Mouse (Mus musculus) gastrocnemius, postnatal 4 days (tissue): Measurements from ENCODE around the gene Celsr1. TPM values are rescaled to one million over a fixed set of nuclear protein-coding genes. Genes with fewer than 3 reads are reported as not detected.

Source experiments
- total RNA-seq, 2 experiments: library from RNA; stranded (reverse); gene quantifications; 2 replicates each; pipeline ENCODE4 v1.2.3; 2021

The Celsr1 gene
- total RNA-seq, 2 experiments from 2014 or later, result 1.6 to 1.7 TPM

Other genes starting within 250 kb of the Celsr1 start
- gene Cdpf1, start 222.1 kb downstream of the Celsr1 start, total RNA-seq, result 10 to 100 TPM; 27.1 to 31.0 TPM
- gene Pkdrej, start 212.0 kb downstream of the Celsr1 start, total RNA-seq, result under 1 TPM; 0.34 to 0.39 TPM
- 1 to 10 TPM; 4.2 to 6.2 TPM for gene Ttc38, start 201.5 kb downstream of the Celsr1 start, total RNA-seq
- 1 to 10 TPM; 4.8 to 5.6 TPM for gene Gtse1, start 174.0 kb downstream of the Celsr1 start, total RNA-seq
- 10 to 100 TPM; 27.7 to 34.3 TPM for gene Trmu, start 154.5 kb downstream of the Celsr1 start, total RNA-seq
- gene Gramd4, start 23.9 kb upstream of the Celsr1 start, total RNA-seq, result 10 to 100 TPM; 11.0 to 12.3 TPM
- 10 to 100 TPM; 11.6 to 12.5 TPM for gene Cerk, start 152.4 kb upstream of the Celsr1 start, total RNA-seq
- 10 to 100 TPM; 19.7 to 22.6 TPM for gene Tbc1d22a, start 180.7 kb upstream of the Celsr1 start, total RNA-seq